Mouse (Mus musculus) cerebellum, adult 2 months (tissue): Measurements from ENCODE around the gene Gstz1. TPM values are rescaled to one million over a fixed set of nuclear protein-coding genes. Genes with fewer than 3 reads are reported as not detected.

Experiments
- DNase-seq, 2 experiments: peaks; one replicate each; pipeline ENCODE4 v3.0.0; 2021
- H3K27ac ChIP-seq: fragments of 200-500 bp; 2 replicates; pipeline ENCODE4 v1.5.1; 2012; ENCODE audit warnings: low read length, control low read depth, inconsistent platforms; ENCODE audit not compliant: insufficient read depth
- H3K27me3 ChIP-seq: fragments of 200-500 bp; 2 replicates; pipeline ENCODE4 v1.6.1; 2012; ENCODE audit warnings: inconsistent platforms, mild to moderate bottlenecking, low read length, moderate library complexity; ENCODE audit not compliant: control insufficient read depth, insufficient read depth
- H3K4me1 ChIP-seq: fragments of 200-500 bp; 2 replicates; pipeline ENCODE4 v1.6.1; 2011; ENCODE audit warnings: low read length; ENCODE audit not compliant: control insufficient read depth, insufficient read depth
- H3K4me3 ChIP-seq: fragments of 200-500 bp; replicated peaks from 2 replicates; pipeline ENCODE3; 2011; ENCODE audit warnings: mild to moderate bottlenecking, low read depth, low read length, control low read depth; ENCODE audit not compliant: insufficient read depth
- CTCF ChIP-seq: fragments of 200-500 bp; IDR thresholded peaks from 2 replicates; pipeline ENCODE4 v1.5.1; 2011; ENCODE audit warnings: low read depth, mild to moderate bottlenecking, control low read depth, low read length, moderate library complexity, borderline replicate concordance; ENCODE audit not compliant: insufficient read depth
- POLR2A ChIP-seq: fragments of 200-500 bp; IDR thresholded peaks from 2 replicates; pipeline ENCODE4 v1.6.1; 2011; ENCODE audit warnings: low read length, control low read depth, borderline replicate concordance; ENCODE audit not compliant: insufficient read depth
- WGBS: fragments of 180-500 bp; shearing (Covaris S2); methylation state at CpG from one replicate; pipeline ENCODE4 v1.1.7; 2018; 5-methylcytosine and 5-hydroxymethylcytosine counted together
- polyA plus RNA-seq: library from polyadenylated mRNA; depleted of rRNA; stranded (reverse); fragments of >200 nt; gene quantifications from 2 replicates; pipeline ENCODE4 v1.2.3, GENCODE M21; 2012; rRNA removed

Gstz1 gene
- polyA plus RNA-seq: 64.1 and 69.4 TPM in 2 replicates

DNA sequence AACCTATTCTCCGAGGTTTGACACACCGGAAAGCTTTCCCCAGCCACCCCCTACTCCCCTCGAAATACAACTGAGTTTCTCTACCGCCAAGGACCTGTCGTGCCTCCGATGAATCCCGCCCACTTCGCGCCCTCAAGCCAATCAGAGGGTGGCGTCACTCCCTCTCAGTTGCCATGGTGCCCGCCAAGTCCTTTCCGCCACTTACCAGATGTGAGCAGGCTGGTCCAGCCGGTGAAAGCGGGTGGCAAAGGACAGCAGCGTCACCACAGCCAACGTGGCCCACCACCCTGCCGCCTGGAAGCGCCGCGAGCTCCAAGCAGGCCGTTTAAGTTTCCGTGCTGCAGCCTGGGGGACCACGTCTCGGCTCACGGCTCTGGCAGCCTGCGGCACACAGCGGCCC lies at the start of gene Gstz1:
Gene Gstz1, plus strand, starts transcription at position 200 of the 400 bp plus-strand sequence.
- Histone ChIP-seq H3K27me3 (no peaks in the 10 kb centered on the region), H3K4me3 (peak within 1 kb of the TSS; percentile 100), H3K4me1 (no peaks in the 10 kb centered on the region), H3K27ac (peak within 1 kb of the TSS; percentile 80)
- WGBS: 0% methylated on average over 27 of the region's 27 CpGs
- TF ChIP-seq POLR2A: no peak
- no peak for TF ChIP-seq CTCF
- DNase-seq: peak; percentile 83

- peaks cover 7% of the 10 kb centered on the region for H3K4me1 ChIP-seq
- TF ChIP-seq POLR2A (no peak), CTCF (no peak)
- no peak for DNase-seq
- H3K4me3 ChIP-seq: no peak overlapping the region
- H3K27me3 ChIP-seq: peaks cover 1% of the 10 kb centered on the region; the same call in 1 of the 2 replicates
- no peak overlapping the region for H3K27ac ChIP-seq
- WGBS: 67% methylated on average over 4 of the region's 4 CpGs
Measured at GRCm38 (mm10) chr12:87100331-87100730, 46.6 kb upstream of the Gstz1 start.

DNA sequence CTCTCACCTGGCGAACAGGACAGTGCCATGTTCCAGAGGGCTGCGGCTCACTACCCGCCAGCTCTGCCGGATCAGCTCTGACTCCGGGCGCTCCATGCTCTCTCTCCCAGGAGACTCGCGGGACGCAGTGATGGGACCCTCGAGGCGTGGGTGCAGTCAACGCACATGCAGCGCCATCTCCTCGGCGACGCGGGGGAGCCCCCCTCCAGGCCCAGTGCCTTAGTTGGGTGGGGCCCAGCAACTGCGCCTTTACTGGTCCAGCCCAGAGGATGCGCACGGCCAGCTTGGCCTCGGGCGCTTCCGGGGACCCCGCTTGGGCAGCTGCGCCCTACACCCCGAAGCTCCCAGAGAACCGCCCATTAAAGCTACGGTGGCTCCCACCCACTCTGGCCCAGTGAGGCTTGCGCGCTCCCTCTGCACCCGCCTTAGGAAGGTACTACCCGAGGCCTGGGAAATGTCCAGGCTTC lies 44.8 kb upstream of the Gstz1 start, which contains the start of gene Ngb:
Gene Ngb, minus strand, starts transcription at position 375 of the 467 bp plus-strand sequence.
- 8% methylated on average over 32 of the region's 32 CpGs for WGBS
- no peak for DNase-seq
- peaks cover 1% of the 10 kb centered on the region; the same call in 1 of the 2 replicates for H3K27me3 ChIP-seq
- H3K4me1 ChIP-seq: peaks cover 7% of the 10 kb centered on the region
- no peak within 1 kb of the TSS for H3K4me3 ChIP-seq
- no peak within 1 kb of the TSS for H3K27ac ChIP-seq
- TF ChIP-seq POLR2A (no peak), CTCF (no peak)

GRCm38 (mm10) chr12:87103471-87103870 lies 43.5 kb upstream of the Gstz1 start:
- Histone ChIP-seq H3K4me1 (peaks cover 10% of the 10 kb centered on the region), H3K4me3 (no peak overlapping the region), H3K27ac (no peak overlapping the region), H3K27me3 (peaks cover 1% of the 10 kb centered on the region; the same call in 1 of the 2 replicates)
- no peak for TF ChIP-seq POLR2A
- TF ChIP-seq CTCF: no peak
- 70% methylated on average over 4 of the region's 4 CpGs for WGBS
- no peak for DNase-seq

GRCm38 (mm10) chr12:87104796-87105195 lies 42.2 kb upstream of the Gstz1 start:
- Histone ChIP-seq H3K4me1 (peaks cover 10% of the 10 kb centered on the region), H3K4me3 (no peak overlapping the region), H3K27me3 (peaks cover 1% of the 10 kb centered on the region; the same call in 1 of the 2 replicates), H3K27ac (no peak overlapping the region)
- DNase-seq: peak in 1 of 2 experiments; percentile 53
- TF ChIP-seq CTCF (no peak), POLR2A (no peak)
- WGBS: 11% methylated on average over 4 of the region's 4 CpGs

GRCm38 (mm10) chr12:87107357-87107977 lies 39.5 kb upstream of the Gstz1 start:
- Histone ChIP-seq H3K4me3 (no peak overlapping the region), H3K27ac (no peak overlapping the region), H3K4me1 (peaks cover 3% of the 10 kb centered on the region; the same call in 1 of the 2 replicates), H3K27me3 (no peaks in the 10 kb centered on the region)
- no peak for DNase-seq
- 27% methylated on average over 3 of the region's 3 CpGs for whole genome bisulfite sequencing
- TF ChIP-seq CTCF: no peak
- TF ChIP-seq POLR2A: no peak

DNA sequence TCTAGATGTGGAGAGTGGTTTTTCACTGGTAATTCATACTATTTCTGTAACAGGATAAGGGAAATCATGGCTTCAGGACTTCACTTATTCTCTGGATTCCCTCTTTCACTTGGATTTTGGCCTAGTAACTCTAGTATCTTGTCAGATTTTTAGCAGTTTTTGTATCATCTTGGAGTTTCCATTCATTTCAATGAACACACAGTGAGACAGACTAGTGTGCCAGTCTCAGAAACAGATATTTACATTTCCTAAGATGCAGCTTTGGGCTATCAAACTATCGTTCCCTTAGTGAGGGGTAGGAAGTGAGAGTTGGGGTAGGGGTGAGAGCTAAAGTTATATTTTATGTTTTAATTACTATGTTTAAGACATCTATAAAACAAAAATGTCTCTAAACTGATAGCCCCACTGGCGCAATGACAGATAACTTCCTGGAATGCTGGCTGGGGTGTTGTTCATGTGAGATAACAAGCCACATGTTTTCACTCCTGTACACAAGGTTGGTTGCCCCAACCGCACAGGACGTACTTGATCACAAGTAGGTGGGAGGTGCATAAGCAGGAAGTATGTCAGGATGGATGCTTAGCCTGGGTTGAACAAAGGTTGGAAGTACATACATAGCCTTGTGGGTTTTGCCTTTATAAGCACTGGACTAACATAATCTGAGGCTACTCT lies 24.9 kb upstream of the Gstz1 start:
- H3K27me3 ChIP-seq: no peaks in the 10 kb centered on the region
- no peak for TF ChIP-seq POLR2A
- TF ChIP-seq CTCF: no peak
- H3K4me1 ChIP-seq: no peaks in the 10 kb centered on the region
- 96% methylated on average over 4 of the region's 4 CpGs for WGBS
- H3K4me3 ChIP-seq: no peak overlapping the region
- DNase-seq: no peak
- no peak overlapping the region for H3K27ac ChIP-seq
